Mouse (Mus musculus): ENCODE data around the gene Cacna2d3.

Gene Cacna2d3

GRCm38 (mm10) chr14:28950499-28950898 is 771.2 kb downstream of the Cacna2d3 start:
- DNase-seq (ENCODE audit: extremely low spot score, low spot score) = no peak

DNA sequence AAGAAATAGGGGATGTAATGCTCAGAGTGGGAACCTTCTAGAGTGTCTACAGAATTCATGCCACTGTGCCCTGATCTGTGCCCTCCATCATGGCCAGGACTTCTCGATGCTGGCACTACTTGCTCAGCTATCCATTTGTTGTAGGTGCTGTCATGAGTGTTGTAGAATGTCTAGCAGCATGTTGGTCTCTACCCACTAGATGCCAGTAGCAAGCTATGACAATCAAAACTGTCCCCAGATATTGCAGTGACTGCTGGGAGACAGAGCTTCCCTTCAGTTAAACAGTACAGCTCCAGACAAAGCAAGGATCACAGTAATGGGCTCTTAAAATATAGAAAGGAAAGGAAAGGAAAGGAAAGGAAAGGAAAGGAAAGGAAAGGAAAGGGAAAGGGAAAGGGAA is 771.9 kb downstream of the Cacna2d3 start:
- no peak for DNase-seq (ENCODE audit: extremely low spot score, low spot score)

DNA sequence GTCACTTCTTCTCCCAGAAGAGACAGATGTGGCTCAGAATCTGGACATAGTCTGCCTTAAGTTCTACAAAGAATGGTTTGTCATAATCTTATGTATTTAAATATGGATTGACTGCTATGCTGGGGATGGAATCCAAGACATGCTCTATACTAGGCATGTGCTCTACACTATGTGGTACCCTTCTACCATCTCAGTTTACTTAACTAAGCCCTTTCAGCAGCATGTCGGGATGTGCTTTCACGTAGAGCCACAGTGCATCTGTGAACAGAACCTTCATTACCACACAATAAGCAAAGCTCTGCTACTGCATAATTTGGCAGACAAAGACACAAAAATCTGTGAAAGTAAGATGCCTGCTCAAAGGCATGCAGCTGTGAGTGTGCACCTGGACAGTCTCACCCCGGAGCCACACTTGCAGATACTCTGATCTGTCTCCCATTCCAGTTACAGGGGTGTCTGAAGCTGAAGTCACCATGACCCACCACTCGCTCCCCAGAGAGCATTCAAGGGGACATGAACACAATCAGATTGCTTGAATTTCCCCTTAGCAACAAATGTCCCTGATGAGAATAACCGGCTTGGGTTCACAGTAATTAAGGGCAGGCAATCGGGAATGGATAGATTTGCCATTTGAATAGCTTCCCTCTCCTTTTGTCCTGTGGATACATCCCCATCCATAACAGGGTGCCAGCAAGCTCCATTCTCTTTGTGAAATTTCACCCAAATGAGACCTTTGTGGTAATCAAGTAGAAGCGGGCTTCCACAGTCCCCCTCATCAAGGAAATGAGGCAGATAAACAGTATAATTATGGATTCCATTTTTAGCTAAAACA is 773.4 kb downstream of the Cacna2d3 start:
- DNase-seq (ENCODE audit: extremely low spot score, low spot score) = no peak

DNA sequence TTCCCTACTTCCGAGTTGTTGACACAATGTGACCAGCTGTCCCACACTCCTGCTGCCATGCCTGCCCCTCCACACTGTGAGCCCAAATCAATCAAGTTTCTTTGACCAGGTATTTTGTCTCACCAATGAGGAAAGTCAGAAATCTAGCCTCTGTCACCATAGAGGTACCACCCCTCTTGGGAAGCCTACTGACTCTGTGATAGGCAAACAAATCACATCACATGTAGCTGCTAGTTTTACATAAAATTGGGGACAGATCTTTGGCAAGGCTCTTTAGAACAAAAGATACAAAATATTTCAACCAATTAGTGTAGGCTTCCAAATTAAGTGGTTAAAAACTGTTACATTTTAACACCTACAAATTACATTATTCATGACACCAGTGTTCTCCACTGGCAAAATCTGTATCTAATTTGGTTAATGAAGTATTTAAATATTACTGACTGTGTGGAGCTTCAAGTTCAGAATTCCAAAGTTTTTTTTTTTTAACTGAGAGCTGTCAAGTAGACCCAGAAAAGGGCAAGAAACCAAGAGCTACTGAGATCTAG is 788.8 kb downstream of the Cacna2d3 start:
- DNase-seq (ENCODE audit: extremely low spot score, low spot score) = no peak

DNA sequence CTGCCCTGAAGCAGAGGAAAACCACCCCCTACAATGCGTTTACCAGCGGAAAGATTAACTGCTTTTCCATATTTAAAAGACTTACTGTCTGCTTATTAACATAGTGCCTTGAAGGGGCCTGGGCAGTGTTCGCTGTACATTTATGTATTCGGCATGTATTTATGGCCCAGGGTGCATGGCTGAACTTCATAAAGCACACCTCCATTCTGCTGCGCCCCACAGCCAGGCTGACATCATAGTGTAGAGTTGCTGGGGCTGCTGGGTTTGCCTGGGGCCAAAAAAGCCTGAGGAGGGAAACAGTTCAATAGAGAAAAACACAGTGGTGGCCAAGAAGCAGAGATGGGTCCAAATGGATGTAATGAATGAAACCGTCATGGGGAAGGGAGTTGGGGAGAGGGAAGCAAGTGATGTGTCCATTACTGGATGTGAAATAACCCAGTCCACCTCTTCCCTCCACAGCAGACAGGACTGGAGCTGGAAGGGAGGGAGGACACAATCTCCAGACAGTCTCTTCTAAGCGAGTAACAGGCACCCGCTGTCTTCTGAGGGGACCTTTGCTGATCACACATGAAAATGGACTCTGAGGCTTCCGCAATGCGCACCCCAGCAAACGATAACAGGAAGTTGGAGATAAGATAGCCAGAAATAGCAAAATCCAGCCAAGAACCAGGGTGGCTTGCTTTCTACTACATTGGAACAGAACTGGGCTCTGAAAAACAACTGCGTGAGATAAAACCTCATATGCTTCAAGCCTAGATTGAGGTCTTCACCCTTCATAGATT is 798.3 kb downstream of the Cacna2d3 start:
- no peak for DNase-seq (ENCODE audit: extremely low spot score, low spot score)

DNA sequence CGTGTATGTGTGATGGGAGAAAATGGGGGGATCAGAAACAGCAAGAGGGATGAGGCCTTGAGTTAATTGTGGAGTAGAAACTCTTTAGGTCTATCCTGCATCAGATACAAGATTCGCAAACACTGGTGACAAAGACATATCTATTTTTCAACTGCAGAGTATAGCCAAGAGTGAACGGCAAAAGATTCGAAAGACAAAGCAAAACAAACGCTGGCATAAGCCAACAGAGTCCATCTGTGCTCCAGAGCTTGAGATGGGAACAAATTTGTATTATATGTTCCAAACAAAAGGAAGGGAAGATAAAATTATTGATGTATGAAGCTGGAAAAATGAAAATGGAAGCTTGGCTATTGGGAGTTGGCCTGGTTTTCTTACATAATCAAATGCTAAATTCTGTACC is 802.8 kb downstream of the Cacna2d3 start:
- no peak for DNase-seq (ENCODE audit: extremely low spot score, low spot score)

DNA sequence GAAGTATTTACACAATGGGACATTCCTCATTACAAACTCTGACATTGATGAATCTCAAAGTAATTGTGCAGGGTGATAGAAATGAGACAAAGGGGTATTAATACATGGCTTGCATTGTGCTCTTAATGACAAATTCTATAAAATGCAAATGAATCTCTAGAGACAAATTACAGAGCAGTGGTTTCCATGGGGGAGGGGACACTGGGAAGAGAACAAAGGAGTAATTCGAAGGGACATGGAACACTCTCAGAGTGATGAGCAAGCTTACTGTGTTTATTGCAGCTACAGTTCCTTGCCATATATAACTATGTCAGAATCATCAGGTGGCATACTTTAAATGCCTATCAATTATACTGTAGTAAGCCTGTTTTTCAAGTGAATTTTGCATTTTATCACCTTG is 806.7 kb downstream of the Cacna2d3 start:
- DNase-seq (ENCODE audit: extremely low spot score, low spot score) = no peak

- DNase-seq (ENCODE audit: extremely low spot score, low spot score) = no peak
These were observed 814.0 kb downstream of the Cacna2d3 start for GRCm38 (mm10) chr14:28907659-28908058.

- DNase-seq (ENCODE audit: extremely low spot score, low spot score) = no peak
These were observed 829.1 kb downstream of the Cacna2d3 start for GRCm38 (mm10) chr14:28892530-28892929.

DNA sequence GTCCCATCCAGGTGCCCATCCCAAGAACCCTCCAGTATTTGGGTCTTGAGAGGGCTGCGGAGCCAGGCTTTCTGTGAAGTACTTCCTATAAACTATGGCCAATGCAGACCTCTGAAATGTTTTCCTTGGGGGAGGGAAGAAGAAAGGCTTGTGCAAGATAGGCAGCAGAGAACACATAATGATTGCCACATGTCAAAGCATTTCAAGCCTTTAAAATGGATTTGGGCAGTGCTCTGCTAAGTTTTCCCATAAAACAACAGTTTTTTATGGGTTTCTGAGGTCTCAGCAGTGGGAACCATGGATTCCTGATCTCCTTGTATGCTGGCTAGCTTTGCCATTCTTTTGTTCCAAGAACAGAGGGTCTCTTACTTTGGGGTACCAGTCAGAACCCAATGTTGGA is 834.3 kb downstream of the Cacna2d3 start:
- no peak for DNase-seq (ENCODE audit: extremely low spot score, low spot score)

GRCm38 (mm10) chr14:28886661-28887060 is 835.0 kb downstream of the Cacna2d3 start:
- no peak for DNase-seq (ENCODE audit: extremely low spot score, low spot score)

DNA sequence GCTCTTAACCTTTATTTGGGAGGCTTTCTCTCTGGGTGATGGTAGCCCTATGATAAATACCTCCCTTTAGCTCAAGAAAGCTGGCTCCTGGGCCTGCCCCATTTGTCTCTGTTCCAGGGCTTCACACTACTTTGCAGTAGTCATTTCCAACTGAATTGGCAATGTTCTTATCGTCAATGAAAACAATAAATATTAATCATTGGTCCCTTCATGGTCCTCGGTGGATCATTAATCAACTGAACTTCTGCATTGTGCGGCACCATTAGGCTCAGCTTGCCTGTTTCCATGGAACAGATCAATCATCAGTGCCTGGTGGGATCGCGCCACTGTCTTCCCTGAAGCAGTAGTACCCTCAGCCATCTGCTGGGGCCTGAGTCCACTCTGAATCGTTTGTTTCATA is 850.7 kb downstream of the Cacna2d3 start:
- DNase-seq (ENCODE audit: extremely low spot score, low spot score) = peak; percentile 34

DNA sequence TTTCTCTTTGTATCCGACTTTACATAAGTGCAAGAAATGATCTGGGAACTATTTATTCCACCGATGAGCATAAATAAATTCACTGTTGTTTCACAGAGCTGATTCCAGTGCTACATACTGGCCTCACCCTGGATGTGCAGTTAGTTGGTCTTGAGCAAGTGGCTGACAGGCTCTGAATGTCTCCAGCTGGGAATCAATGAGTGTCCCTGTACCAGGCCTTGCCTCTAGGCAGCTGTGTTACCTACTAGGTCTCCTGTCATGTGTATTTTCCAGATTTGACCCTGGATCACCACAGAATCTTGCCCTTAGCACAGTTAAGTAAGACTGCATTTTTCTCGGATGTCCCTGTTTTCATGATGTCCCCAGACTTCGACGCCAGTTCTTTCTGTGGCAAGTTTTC is 851.3 kb downstream of the Cacna2d3 start:
- DNase-seq (ENCODE audit: extremely low spot score, low spot score) = no peak

DNA sequence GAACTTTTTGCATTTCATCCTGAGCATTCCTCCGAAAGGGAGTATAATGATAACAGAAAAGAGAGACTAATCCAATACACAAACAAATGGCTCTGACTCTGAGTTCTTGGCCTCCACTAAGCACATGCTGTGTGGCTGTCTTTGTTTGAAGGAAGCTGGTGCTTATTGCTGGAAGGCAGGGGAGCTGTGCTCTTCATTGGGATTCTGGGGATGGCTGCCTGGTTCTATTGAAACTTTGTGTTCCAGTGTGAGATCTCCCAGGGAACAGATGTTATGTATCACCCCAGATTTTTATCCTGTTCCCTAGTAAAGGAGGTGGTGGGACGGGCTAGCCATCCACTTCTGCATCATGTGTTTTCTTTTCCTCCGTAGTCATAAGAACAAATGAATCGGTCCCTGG is 856.7 kb downstream of the Cacna2d3 start:
- DNase-seq (ENCODE audit: extremely low spot score, low spot score) = no peak

- DNase-seq (ENCODE audit: extremely low spot score, low spot score) = no peak
These were observed 860.5 kb downstream of the Cacna2d3 start for GRCm38 (mm10) chr14:28861142-28861541.
